Mouse (Mus musculus) regulatory T cell (primary cell): ENCODE results near the gene Gm10318.

Experiments
- in situ Hi-C: fragments of 300-600 bp; cut with MboI, MseI; formaldehyde crosslinking; loops from one replicate; pipeline ENCODE4 v1.15.1; 2025; ENCODE audit warnings: high pct_unique_total_duplicates

Gm10318 gene

DNA sequence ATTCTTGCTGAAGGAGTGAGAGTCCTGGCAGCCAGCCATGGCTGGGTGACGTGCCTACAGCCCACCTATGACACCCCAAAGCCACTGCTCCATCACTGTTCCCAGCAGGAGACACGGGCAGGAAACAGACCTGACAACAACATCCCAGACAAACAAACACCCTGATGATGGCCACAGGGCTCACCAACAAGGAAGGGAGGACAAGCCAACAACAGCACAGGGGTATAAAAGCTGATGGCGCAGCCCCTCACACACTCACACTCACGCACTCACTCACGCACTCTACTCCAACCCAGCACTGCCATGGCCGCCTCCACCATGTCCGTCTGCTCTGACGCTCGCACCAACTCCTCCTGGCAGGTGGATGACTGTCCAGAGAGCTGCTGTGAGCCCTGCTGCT lies at the start of gene Gm10318:
TSS of gene Gm10318 (plus strand) at position 301 of the 400 bp plus-strand sequence.
- in situ Hi-C loops: no loop called here

DNA sequence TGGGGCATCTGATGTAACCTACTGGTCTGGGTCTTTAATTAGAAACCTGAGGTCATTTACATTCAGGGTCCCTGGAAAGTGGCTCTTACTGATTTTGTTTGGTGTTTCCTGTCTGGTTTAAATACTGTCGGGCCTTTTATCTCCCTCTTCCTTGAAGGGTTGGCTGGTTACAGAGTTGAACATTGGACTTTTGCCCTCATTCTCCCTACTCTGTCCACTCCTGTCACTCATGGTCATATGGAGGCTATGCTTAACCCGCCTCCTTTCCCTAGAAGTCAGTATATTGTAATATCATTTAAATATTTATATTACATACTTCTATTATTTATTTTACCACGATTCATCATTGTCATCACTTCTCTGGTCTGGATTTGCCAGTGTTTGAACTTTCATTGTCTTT lies 48.6 kb upstream of the Gm10318 start:
- in situ Hi-C loops: no loop called here

DNA sequence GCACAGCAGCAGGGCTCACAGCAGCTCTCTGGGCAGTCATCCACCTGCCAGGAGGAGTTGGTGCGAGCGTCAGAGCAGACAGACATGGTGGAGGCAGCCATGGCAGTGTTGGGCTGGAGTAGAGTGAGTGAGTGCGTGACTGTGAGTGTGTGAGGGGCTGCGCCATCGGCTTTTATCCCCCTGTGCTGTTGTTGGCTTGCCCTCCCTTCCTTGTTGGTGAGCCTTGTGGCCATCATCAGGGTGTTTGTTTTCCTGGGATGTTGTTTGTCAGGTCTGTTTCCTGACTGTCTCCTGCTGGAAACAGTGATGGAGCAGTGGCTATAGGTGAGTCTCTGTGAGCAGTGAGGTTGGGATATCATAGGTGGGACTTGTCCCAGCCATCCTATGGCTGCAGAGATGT lies 40.9 kb upstream of the Gm10318 start, which contains the start of gene Gm9507:
TSS of gene Gm9507 (minus strand) at position 101 of the 400 bp plus-strand sequence.
- in situ Hi-C loops: no loop called here

DNA sequence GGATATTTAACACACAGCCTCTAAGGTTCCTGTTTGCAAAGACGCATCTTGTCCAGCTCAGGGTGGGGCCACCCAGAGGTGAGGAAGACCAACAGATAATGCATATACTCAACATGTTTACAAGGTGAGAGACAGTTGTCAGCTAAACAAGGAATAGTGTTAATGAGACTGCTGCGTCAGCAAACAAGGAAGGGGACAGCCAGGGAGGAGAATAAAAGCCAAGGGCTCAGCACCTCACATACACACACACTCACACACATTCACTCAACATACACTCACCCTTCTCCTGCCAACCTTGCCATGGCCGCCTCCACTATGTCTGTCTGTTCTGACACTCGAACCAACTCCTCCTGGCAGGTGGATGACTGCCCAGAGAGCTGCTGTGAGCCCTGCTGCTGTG lies 38.3 kb upstream of the Gm10318 start, which contains the start of gene Gm2696:
TSS of gene Gm2696 (plus strand) at position 301 of the 400 bp plus-strand sequence.
- in situ Hi-C loops: no loop called here

DNA sequence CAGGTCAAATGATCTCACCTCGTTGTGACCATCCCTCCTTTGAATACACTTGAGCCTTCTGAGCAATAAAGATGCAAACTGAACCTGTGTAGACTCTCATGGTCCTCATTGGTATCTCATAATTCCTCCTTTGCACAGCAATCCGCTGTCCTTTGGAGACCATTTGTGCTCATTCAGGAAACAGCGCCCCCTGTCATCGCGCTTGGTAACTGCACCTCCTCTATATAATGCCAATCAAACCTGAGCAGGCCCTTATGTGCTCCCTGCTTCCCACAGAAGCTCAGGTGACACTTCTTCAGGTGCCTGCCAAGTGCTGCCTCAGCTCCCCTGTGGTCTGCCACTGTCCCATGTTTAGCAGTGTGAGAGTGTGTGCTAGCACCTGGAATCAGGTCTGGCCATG lies 37.1 kb upstream of the Gm10318 start:
- in situ Hi-C loops: no loop called here

DNA sequence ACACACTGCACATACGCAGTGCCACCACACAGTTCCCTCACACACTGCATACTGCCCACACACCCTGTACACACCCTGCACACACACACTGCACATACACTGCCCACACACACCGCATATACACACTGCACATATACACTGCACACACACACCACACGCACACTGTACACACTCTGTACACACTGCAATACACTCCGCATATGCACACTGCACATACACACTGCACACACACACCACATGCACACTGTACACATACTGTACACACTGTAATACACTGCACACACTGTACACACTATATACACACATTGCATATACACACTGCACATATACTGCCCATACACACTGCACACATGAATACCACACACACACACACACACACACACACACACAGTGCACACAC lies 34.1 kb upstream of the Gm10318 start:
- in situ Hi-C loops: no loop called here

DNA sequence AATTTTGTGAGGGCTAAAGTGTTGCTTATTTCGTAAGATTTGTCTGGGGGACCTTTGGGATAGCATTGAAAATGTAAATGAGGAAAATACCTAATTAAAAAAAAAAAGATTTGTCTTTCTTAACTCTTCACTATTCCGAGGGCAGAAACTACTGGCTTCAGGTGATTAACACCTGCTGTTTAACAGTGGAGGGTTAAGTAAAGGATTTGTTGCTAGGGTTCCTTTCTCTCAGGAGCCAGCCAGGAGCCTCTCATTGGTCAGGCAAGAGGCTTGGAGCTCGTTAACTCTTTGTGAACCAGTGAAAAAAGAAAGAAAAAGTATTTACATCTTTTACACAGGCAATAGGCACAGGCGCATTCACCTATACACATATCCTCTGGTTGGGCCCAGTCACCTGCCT lies 33.5 kb upstream of the Gm10318 start:
- in situ Hi-C loops: no loop called here

DNA sequence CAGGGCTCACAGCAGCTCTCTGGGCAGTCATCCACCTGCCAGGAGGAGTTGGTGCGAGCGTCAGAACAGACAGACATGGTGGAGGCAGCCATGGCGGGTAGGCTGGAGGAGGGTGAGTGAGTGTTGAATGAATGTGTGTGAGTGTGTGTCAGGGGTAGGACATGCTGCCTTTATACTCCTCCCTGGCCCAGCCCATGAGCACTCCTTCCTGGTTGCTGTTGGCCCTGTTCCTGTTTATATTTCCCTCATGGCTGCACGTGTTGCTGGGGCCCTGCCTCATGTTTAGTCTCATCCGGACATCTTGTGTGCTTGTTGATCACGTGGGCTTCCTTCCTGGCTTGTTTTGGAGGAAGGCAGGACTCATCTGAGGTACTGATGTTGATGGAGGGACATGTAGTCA lies 25.7 kb upstream of the Gm10318 start, which contains the start of gene Krtap10-4:
TSS of gene Krtap10-4 (minus strand) at position 145 of the 400 bp plus-strand sequence.
- in situ Hi-C loops: no loop called here

DNA sequence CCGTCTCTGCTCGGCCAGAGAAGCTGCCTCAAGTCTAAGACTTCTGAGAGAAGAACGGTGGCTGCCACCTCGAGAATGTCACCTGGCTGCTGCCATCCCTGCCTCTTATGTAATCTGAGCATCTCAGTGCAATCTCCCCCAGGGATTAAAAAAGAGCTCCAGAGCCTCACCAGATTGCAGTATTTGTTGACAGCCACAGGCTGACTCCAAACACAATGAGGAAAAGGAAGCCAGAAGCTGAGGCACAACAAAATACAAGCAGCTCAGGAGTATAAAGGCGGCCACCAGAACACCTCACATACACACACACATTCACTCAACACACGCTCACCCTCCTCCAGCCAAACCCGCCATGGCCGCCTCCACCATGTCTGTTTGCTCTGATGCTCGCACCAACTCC lies 17.0 kb upstream of the Gm10318 start, which contains the start of gene Krtap10-10:
TSS of gene Krtap10-10 (plus strand) at position 301 of the 400 bp plus-strand sequence.
- in situ Hi-C loops: no loop called here

DNA sequence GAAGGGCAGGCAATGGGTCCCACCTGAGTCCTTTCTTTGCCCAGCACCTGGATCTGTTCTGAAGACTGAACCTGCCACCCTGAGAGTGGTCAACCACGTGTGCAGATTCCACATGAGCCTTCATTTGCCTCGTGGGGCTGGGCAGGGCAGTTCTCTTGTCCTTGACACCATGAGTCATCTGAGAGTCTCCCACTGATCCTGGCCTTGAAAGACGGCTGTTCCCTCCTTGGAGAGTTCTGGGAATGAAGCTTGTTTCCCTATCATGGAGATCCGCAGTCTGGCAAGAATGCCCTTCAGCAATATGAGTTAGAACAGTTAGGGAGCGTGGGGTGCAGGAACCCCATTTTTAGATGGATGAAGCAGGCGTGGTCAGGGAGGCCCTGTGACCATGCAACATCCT lies 13.7 kb upstream of the Gm10318 start:
- in situ Hi-C loops: no loop called here

DNA sequence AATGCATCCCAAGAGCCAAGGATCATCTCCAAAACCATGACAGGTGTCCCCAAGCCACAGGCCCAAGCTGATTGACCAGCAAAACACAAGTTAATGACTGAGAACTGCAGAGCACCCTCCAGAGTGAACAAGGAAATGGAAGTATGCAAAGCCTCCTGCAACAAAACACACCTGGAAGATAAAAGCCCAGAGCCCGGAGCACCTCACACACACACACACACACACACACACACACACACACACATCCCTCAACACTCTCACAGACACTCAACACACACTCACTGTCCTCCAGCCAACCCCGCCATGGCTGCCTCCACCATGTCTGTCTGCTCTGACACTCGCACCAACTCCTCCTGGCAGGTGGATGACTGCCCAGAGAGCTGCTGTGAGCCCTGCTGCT lies 6.2 kb upstream of the Gm10318 start, which contains the start of gene Gm36176:
TSS of gene Gm36176 (plus strand) at position 301 of the 400 bp plus-strand sequence.
- in situ Hi-C loops: no loop called here

DNA sequence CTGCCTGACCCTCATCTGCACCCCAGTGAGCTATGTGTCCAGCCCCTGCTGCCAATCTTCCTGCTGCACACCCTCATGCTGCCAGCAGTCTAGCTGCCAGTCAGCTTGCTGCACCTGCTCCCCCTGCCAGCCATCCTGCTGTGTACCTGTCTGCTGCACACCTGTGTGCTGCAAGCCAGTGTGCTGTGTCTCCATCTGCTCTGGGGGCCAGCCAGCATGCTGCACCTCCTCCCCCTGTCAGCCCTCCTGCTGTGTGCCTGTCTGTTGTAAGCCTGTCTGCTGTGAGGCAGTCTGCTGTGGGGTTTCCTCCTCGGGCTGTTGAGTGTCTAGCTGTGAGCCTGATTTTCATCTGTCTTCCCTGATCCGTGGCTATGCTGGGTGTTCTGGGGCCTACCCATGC lies 5.7 kb upstream of the Gm10318 start:
- in situ Hi-C loops: no loop called here

DNA sequence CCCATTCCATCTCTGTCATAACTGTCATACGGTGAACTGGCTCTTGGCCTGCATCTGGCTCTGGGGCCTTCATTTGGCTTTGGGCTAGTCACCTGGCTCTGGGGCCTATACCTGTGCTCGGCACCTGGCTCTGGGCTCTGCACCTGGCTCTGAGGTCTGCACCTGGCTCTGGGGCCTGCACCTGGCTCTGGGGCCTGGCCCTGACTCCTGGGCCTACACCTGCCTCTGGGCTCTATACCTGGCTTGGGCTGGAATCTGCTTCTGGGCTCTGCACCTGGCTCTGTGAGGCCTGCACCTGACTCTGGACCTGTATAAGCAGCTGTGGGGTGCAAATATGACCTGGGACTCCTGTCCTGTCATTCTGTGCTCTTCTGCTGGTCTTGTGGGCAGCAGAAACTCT lies 5.1 kb upstream of the Gm10318 start:
- in situ Hi-C loops: no loop called here

DNA sequence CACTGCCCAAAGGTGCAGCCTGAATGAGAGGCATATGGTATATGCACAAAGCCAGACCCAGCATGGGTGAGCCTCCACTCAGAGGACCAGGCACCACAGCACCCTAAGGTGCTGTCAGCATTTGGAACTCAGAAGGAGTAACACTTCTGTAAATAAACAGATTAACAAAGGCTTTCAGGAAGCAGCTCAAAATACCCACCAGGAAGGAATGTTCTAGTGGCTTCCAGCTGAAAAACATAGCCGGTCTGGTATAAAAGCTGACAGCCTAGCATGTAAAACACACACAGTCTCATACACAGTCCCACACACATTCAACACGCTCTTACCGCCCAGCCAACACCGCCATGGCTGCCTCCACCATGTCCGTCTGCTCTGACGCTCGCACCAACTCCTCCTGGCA lies 9.0 kb downstream of the Gm10318 start, which contains the start of gene Gm3285:
TSS of gene Gm3285 (plus strand) at position 301 of the 400 bp plus-strand sequence.
- in situ Hi-C loops: no loop called here

DNA sequence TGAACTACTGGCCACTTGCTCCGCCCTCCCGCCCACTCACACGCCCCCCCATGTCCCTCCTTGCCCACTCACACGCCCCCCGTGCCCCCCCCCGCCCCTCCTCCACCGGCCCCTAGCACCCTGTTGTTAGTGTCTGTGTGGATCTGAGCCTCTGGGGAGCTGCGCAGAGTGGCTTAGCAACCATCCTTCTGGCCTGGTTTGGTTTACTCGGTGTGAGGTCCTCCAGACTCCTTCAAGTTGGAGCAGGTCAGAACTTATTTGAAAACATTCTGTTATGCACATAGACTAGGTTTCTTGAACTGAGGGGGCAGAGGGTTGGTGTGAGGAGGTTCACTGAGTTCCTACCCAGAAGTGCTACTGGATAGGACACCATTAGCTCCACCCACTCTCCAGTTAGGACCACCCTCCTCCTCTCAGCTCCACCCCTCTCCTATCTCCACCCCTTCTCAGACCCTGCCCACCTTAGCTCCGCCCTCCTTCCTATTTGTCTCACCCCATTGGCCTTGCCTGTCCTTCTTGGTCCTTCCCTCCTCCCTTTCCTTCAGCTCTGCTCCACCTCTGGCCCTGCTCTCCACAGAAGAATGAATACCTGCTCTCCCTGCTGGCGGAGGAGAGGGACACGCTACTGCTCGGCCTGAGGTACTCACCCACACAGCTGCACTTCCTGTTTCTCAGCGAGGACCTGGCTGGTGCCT lies 11.6 kb downstream of the Gm10318 start:
- in situ Hi-C loops: no loop called here

DNA sequence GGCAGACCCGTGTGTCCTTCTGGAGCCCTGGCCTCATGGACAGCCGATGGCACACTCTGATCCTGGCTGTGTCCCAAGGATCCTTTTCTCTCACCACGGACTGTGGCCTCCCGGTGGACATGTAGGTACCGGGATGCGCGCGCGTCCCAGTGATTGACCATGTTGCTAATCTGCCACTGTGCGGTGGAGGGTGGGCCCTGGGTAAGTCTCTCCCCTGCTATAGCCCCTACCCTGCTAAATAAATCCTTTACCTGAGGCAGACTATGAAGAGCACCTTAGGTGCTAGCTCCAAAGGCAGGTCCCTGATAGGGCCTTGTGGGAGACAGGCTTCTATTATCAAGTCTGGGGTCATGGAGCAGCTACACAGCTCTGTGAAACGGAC lies 12.1 kb downstream of the Gm10318 start:
- in situ Hi-C loops: no loop called here

DNA sequence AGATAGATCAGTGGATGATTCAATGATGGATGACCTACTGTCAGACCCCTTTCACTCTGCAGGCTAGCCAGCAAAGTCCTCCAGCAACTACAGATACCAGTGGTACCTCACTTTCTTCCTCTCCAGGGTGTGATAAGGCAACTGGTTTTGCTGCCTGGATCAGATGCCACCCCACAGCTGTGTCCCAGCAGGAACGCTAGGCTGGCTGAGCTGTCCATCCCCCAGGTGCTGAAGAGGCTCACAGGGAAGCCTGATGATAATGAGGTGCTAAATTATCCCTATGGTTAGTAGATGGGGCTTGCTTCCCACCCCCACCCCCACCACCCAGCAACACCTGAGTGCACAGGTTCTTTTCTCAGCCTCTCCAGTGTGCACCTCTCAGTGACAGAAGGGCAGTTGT lies 14.9 kb downstream of the Gm10318 start:
- in situ Hi-C loops: no loop called here

DNA sequence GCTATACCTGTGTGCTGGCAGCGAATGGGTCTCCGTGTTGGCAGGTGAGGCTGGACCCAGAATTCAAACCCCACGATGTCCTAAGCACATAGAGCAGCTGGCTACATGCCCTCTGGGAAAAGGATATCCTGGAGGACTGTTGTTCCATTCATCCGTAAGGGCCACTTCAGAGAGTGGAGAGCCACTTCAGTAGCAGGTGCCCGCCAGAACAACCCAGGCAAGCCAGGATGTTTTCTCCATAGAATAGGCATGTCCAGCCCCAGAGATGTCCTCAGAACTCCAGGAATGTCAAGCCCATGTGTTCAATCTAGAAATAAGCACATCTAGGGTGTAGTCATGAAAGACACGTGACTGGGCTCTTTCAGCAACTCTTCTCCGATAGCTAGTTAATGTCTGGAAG lies 17.0 kb downstream of the Gm10318 start:
- in situ Hi-C loops: no loop called here

DNA sequence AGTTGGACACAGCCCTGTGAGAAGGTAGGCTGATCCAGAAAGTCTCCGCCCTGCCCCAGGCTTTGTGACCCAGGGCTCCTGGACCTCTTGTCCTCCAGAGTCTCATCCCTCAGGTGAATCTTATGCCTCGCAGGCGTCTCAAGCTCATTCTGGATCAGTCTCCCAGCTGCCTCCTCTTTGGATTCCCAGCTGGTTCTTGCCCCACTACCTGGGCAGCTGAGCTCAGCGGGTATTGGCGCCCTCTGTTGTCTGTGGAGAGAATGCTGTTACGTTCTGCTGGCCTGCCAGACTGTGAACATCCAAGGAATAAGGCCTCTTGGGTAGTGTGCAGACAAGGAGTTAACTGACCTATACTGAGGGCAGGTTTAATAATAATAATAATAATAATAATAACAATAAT lies 26.3 kb downstream of the Gm10318 start:
- in situ Hi-C loops: no loop called here

DNA sequence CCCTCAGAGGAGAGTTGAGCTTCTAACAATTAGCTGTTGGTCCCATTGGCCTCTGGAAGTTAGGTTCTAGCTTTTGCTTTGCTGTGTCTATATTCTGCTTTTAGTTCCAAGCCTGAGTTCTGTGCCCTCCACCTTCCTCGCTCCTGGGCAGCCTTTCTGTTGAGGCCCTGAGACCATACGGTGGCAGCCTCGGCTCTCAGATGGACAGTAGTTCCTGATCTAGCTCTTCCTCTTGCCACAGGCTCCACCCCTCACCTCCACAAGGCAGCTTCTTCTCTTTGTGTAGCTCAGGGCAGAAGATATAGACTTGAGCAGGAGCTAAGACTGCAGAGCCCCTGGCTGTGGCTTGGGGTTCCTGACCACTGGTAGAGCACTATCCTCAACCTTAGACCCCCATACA lies 27.6 kb downstream of the Gm10318 start:
- in situ Hi-C loops: no loop called here

DNA sequence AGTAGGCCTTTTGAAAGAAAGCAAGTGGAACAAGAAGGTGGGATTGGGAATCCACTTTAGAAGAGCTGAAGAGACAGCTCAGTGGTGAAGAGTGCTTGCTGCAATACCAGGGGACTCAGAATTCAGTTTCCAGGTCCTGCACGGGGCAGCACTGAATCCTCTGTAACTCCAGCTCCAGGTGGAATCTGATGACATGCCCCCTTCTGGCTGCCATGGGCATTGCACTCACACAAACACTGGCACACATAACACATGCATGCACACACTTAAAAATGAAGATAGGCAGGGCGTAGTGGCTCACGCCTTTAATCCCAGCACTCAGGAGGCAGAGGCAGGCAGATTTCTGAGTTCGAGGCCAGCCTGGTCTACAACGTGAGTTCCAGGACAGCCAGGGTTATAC lies 29.9 kb downstream of the Gm10318 start:
- in situ Hi-C loops: no loop called here

DNA sequence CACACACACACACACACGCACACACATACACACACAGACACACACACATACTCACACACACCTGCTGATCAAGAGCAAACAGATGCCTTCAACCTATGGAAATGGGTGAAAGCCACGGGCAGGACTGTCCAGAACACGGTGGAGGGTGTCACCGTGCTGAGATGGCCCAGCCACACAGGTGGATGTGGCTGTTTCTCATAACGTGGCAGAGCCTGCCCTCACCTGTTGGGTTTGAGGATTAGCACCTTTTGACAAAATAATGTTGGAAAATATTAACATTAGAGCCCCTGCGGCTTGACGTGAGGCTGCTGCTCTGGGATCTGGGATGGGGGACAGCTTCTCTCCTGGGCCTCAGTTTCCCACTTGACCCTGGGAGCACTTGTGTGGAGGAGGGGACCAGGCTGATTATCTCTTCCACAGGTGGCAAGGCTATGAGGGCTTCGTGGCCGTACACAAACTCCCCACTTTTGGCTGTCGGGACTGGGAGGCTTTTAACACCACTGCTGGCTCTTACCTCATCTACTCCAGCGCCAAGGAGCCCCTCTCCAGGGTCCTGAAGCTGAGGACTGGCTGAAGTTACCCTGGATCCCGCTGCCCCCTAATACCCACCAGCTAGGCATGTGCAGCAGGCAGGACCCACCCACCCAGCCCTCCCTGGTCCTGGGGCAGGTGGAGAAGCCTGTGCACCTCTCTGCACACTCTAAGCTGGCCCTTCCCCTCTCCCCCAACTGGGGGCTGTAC lies 33.5 kb downstream of the Gm10318 start:
- in situ Hi-C loops: no loop called here
